In genomic region chr6:88841514-88841780, GRCm38 (mm10) we compare ENCODE assay signal across 8 mouse cellular contexts. TPM values are rescaled to one million over a fixed set of nuclear protein-coding genes. Genes with fewer than 3 reads are reported as not detected.
DNase-seq lines count a peak whose midpoint lies in the region; ATAC-seq and TF ChIP-seq lines count a peak whose summit lies in the region.

No protein-coding gene starts in this region.

- H3K9me3 ChIP-seq in liver, embryonic 11.5 days (ENCODE audit: control insufficient read depth, low read length), result no peaks in the 10 kb centered on the region

- H3K36me3 ChIP-seq in testis, adult 2 months (ENCODE audit: control insufficient read depth, insufficient read depth, low read length), result no peaks in the 10 kb centered on the region
- H3K36me3 ChIP-seq in liver, embryonic 11.5 days (ENCODE audit: control insufficient read depth, insufficient read depth, low read length), result peaks cover 5% of the 10 kb centered on the region

- 0% methylated on average over 22 of the region's 22 CpGs for WGBS in liver, embryonic 11.5 days

- TF ChIP-seq POLR2A in testis, adult 2 months (IDR thresholded peaks at IDR 0.05; ENCODE audit: control insufficient read depth, low read depth, low read length), result no peak

- peak overlapping the region; percentile 90 for H3K4me3 ChIP-seq in testis, adult 2 months (ENCODE audit: control insufficient read depth, low read depth, low read length)
- H3K4me3 ChIP-seq in liver, embryonic 11.5 days (ENCODE audit: low read depth, low read length), result peak overlapping the region; percentile 84

- no peak for TF ChIP-seq CTCF in testis, adult 2 months (IDR thresholded peaks at IDR 0.05; ENCODE audit: control insufficient read depth, insufficient read depth, insufficient replicate concordance, low read depth, low read length)

- peak overlapping the region; percentile 85 for H3K9ac ChIP-seq in liver, embryonic 11.5 days (ENCODE audit: low read depth, low read length)

- peaks cover 21% of the 10 kb centered on the region for H3K4me1 ChIP-seq in testis, adult 2 months (ENCODE audit: control insufficient read depth, insufficient read depth, low read length)
- peaks cover 13% of the 10 kb centered on the region for H3K4me1 ChIP-seq in liver, embryonic 11.5 days (replicated peaks; ENCODE audit: control insufficient read depth, insufficient read depth, low read length)

- DNase-seq in frontal cortex, postnatal 36 days (ENCODE audit: low spot score in 2 of 2), result no peak
- DNase-seq in testis, postnatal 14 days (ENCODE audit: low spot score), result no peak
- no peak for DNase-seq in liver, embryonic 11.5 days (ENCODE audit: low spot score)
- DNase-seq in gastrocnemius, postnatal 4 days (ENCODE audit: low spot score in 2 of 2), result no peak
- DNase-seq in B cell, adult 2 months, result no peak
- no peak for DNase-seq in cerebellum, postnatal 10 days

- peak overlapping the region; percentile 79 for H3K27ac ChIP-seq in testis, adult 2 months (ENCODE audit: control insufficient read depth, insufficient read depth, low read depth, low read length)
- peak overlapping the region; percentile 70 for H3K27ac ChIP-seq in liver, embryonic 11.5 days (ENCODE audit: low read depth, low read length)

- H3K4me2 ChIP-seq in liver, embryonic 11.5 days, result peak overlapping the region; percentile 91

- peak; percentile 18 for ATAC-seq in frontal cortex, adult (ENCODE audit: low TSS enrichment)
- ATAC-seq in liver, embryonic 11.5 days (replicated peaks; ENCODE audit: low FRiP score), result peak; percentile 19

- no peaks in the 10 kb centered on the region for H3K27me3 ChIP-seq in testis, adult 2 months (ENCODE audit: control insufficient read depth, insufficient read depth, low read length)
- H3K27me3 ChIP-seq in liver, embryonic 11.5 days (replicated peaks; ENCODE audit: control insufficient read depth, insufficient read depth, low read length), result no peaks in the 10 kb centered on the region

RNA-seq across cellular contexts. Expression of gene Abtb1, which starts 0.3 kb away (rescaled TPM):
- polyA plus RNA-seq in testis, adult 2 months (2012; rRNA removed), result 46.5 and 51.8 TPM in 2 replicates
- 24.9 and 26.7 TPM in 2 replicates for polyA plus RNA-seq in liver, embryonic 11.5 days (2014; fragmentation: Nextera tagmentation; extraction: Ambion mirVana)
- 10 to 100 TPM; 18.8 to 20.1 TPM for total RNA-seq in gastrocnemius, postnatal 4 days (2021)

RNA-seq across cellular contexts. Expression of gene Podxl2, which starts 33.4 kb away (rescaled TPM):
- 20.5 and 21.3 TPM in 2 replicates for polyA plus RNA-seq in testis, adult 2 months (2012; rRNA removed)
- polyA plus RNA-seq in liver, embryonic 11.5 days (2014; fragmentation: Nextera tagmentation; extraction: Ambion mirVana), result 9.1 and 10.7 TPM in 2 replicates
- 10 to 100 TPM; 73.0 to 75.8 TPM for total RNA-seq in gastrocnemius, postnatal 4 days (2021)

RNA-seq across cellular contexts. Expression of gene Mcm2, which starts 57.1 kb away (rescaled TPM):
- polyA plus RNA-seq in testis, adult 2 months (2012; rRNA removed), result 7.1 and 8.1 TPM in 2 replicates
- polyA plus RNA-seq in liver, embryonic 11.5 days (2014; fragmentation: Nextera tagmentation; extraction: Ambion mirVana), result 254 and 284 TPM in 2 replicates
- 10 to 100 TPM; 37.2 to 44.3 TPM for total RNA-seq in gastrocnemius, postnatal 4 days (2021)

Comparison
In these comparisons a context has a peak if more than half of its experiments do, and no peak if none do; other contexts are left out.
1. RNA of gene Mcm2, which starts 57.1 kb away (polyA plus RNA-seq): 254 to 284 TPM in liver, embryonic 11.5 days; 7.1 to 8.1 TPM in testis, adult 2 months; every median in the first group is over 10 times any median in the second.